Mouse (Mus musculus): ENCODE data around the gene Slc12a6.

The Slc12a6 gene

GRCm38 (mm10) chr2:112265448-112266241 lies at the start of gene Slc12a6:
Gene Slc12a6 (plus strand): TSS chr2:112265825.
- in situ Hi-C loops (cut with MboI; ENCODE audit: low sequenced_read_pairs) = loop anchor here (10.0 kb wide), 1 partner anchor 209 kb away; no protein-coding TSS in a partner anchor

GRCm38 (mm10) chr2:112215977-112216376 lies 49.6 kb upstream of the Slc12a6 start:
- in situ Hi-C loops (cut with MboI; ENCODE audit: low sequenced_read_pairs) = no loop called here

GRCm38 (mm10) chr2:112217614-112218013 lies 48.0 kb upstream of the Slc12a6 start:
- in situ Hi-C loops (cut with MboI; ENCODE audit: low sequenced_read_pairs) = no loop called here

- in situ Hi-C loops (cut with MboI; ENCODE audit: low sequenced_read_pairs) = no loop called here
These were observed 44.7 kb upstream of the Slc12a6 start for GRCm38 (mm10) chr2:112220880-112221279.

- in situ Hi-C loops (cut with MboI; ENCODE audit: low sequenced_read_pairs) = no loop called here
These were observed 43.0 kb upstream of the Slc12a6 start for GRCm38 (mm10) chr2:112222607-112223006.

- in situ Hi-C loops (cut with MboI; ENCODE audit: low sequenced_read_pairs) = no loop called here
These were observed 41.3 kb upstream of the Slc12a6 start for GRCm38 (mm10) chr2:112224356-112224755.

GRCm38 (mm10) chr2:112232623-112233022 lies 33.0 kb upstream of the Slc12a6 start:
- in situ Hi-C loops (cut with MboI; ENCODE audit: low sequenced_read_pairs) = no loop called here

- in situ Hi-C loops (cut with MboI; ENCODE audit: low sequenced_read_pairs) = no loop called here
These were observed 29.0 kb upstream of the Slc12a6 start for GRCm38 (mm10) chr2:112236620-112237019.

- in situ Hi-C loops (cut with MboI; ENCODE audit: low sequenced_read_pairs) = no loop called here
These were observed 27.6 kb upstream of the Slc12a6 start for GRCm38 (mm10) chr2:112238006-112238405.

GRCm38 (mm10) chr2:112239212-112239934 lies 26.3 kb upstream of the Slc12a6 start, which contains the start of gene Lpcat4:
Gene Lpcat4 (plus strand): TSS chr2:112239468.
- in situ Hi-C loops (cut with MboI; ENCODE audit: low sequenced_read_pairs) = no loop called here

- in situ Hi-C loops (cut with MboI; ENCODE audit: low sequenced_read_pairs) = no loop called here
These were observed 25.5 kb upstream of the Slc12a6 start for GRCm38 (mm10) chr2:112239935-112240721.

GRCm38 (mm10) chr2:112241787-112242186 lies 23.8 kb upstream of the Slc12a6 start:
- in situ Hi-C loops (cut with MboI; ENCODE audit: low sequenced_read_pairs) = no loop called here

- in situ Hi-C loops (cut with MboI; ENCODE audit: low sequenced_read_pairs) = no loop called here
These were observed 20.3 kb upstream of the Slc12a6 start for GRCm38 (mm10) chr2:112245307-112245706.

GRCm38 (mm10) chr2:112246193-112246592 lies 19.4 kb upstream of the Slc12a6 start:
- in situ Hi-C loops (cut with MboI; ENCODE audit: low sequenced_read_pairs) = no loop called here

GRCm38 (mm10) chr2:112247323-112247722 lies 18.3 kb upstream of the Slc12a6 start:
- in situ Hi-C loops (cut with MboI; ENCODE audit: low sequenced_read_pairs) = no loop called here

- in situ Hi-C loops (cut with MboI; ENCODE audit: low sequenced_read_pairs) = no loop called here
These were observed 15.7 kb upstream of the Slc12a6 start for GRCm38 (mm10) chr2:112249780-112250453.

- in situ Hi-C loops (cut with MboI; ENCODE audit: low sequenced_read_pairs) = no loop called here
These were observed 10.7 kb upstream of the Slc12a6 start for GRCm38 (mm10) chr2:112254675-112255515.

- in situ Hi-C loops (cut with MboI; ENCODE audit: low sequenced_read_pairs) = no loop called here
These were observed 6.2 kb upstream of the Slc12a6 start, which contains the start of gene Nutm1 for GRCm38 (mm10) chr2:112259241-112259962. Gene Nutm1 (minus strand): TSS chr2:112259291.
